Mouse (Mus musculus) c-Kit-positive CD71-negative TER-119-negative erythroid progenitor cells, embryonic 14.5 days (primary cell): ENCODE data around the gene Zfyve26.
A peak's percentile ranks its signal among the peaks of the same experiment; 100 is the strongest.
"Not testable (repeated sequence)": the region's sequence is repeated elsewhere in the genome, so short reads cannot be mapped to it uniquely, and the experiment has no call there.

ENCODE experiments used
- DNase-seq: peaks from one replicate; pipeline ENCODE4 v3.0.0-alpha.2; 2013; ENCODE audit warnings: low read depth

The Zfyve26 gene

GRCm38 (mm10) chr12:79260154-79260553 is 36.0 kb downstream of the Zfyve26 start:
- DNase-seq: no peak

GRCm38 (mm10) chr12:79254975-79255374 is 41.1 kb downstream of the Zfyve26 start:
- DNase-seq: peak; percentile 4

- no peak for DNase-seq
Observed at GRCm38 (mm10) chr12:79253294-79254053, 42.6 kb downstream of the Zfyve26 start.

GRCm38 (mm10) chr12:79248110-79248509 is 48.0 kb downstream of the Zfyve26 start:
- no peak for DNase-seq

GRCm38 (mm10) chr12:79242921-79243320 is 53.2 kb downstream of the Zfyve26 start:
- no peak for DNase-seq

GRCm38 (mm10) chr12:79241985-79242384 is 54.1 kb downstream of the Zfyve26 start:
- DNase-seq: no peak

GRCm38 (mm10) chr12:79235485-79236080 is 60.5 kb downstream of the Zfyve26 start:
- no peak for DNase-seq

GRCm38 (mm10) chr12:79217511-79217910 is 78.6 kb downstream of the Zfyve26 start:
- no peak for DNase-seq

- no peak for DNase-seq
Observed at GRCm38 (mm10) chr12:79211447-79211846, 84.7 kb downstream of the Zfyve26 start.

- DNase-seq: peak; percentile 33
Observed at GRCm38 (mm10) chr12:79208703-79209464, 87.2 kb downstream of the Zfyve26 start, which contains the start of gene Rdh12. Gene Rdh12, plus strand, starts transcription at chr12:79208914.

GRCm38 (mm10) chr12:79201882-79202281 is 94.2 kb downstream of the Zfyve26 start:
- no peak for DNase-seq

- DNase-seq: no peak
Observed at GRCm38 (mm10) chr12:79197105-79197504, 99.0 kb downstream of the Zfyve26 start.

- peak; percentile 81 for DNase-seq
Observed at GRCm38 (mm10) chr12:79193441-79193840, 102.7 kb downstream of the Zfyve26 start.

- DNase-seq: no peak
Observed at GRCm38 (mm10) chr12:79192193-79192592, 103.9 kb downstream of the Zfyve26 start, which contains the start of gene Rdh11. Gene Rdh11, minus strand, starts transcription at chr12:79192293.

- DNase-seq: peak; percentile 79
Observed at GRCm38 (mm10) chr12:79191701-79192100, 104.4 kb downstream of the Zfyve26 start.

GRCm38 (mm10) chr12:79190931-79191673 is 105.0 kb downstream of the Zfyve26 start:
- no peak for DNase-seq

- not testable (repeated sequence) for DNase-seq
Observed at GRCm38 (mm10) chr12:79185160-79185559, 110.9 kb downstream of the Zfyve26 start.
